Mouse (Mus musculus) spleen, postnatal 4 days (tissue): ENCODE results near the gene Cstl1.
A peak's percentile ranks its signal among the peaks of the same experiment; 100 is the strongest.
"Not testable (repeated sequence)": the region's sequence is repeated elsewhere in the genome, so short reads cannot be mapped to it uniquely, and the experiment has no call there.

ENCODE experiments used
- DNase-seq, 2 experiments: peaks; one replicate each; pipeline ENCODE4 v3.0.0; 2022; ENCODE audit warnings: low spot score in 2 of 2

The Cstl1 gene

DNA sequence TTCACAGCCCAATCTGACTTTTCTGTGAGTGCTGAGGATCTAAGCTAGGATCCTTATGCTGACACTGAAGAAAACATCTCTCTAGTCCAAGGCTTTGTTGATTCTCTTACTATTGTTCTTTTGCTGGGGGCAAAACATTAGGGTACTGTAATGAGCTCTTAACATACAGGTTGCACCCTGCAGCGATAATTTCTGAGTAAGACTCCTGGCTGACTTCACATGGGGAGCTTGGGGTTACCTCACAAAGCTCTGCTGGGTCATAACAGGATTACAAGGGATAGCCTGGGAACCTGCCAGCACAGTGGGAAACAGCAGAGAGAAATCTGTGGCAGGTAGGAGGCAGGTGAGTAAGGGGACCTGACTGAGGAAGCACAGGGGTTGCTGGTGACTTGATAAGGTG lies at the start of gene Cstl1:
Gene Cstl1 (plus strand): TSS at position 301 of the 400 bp plus-strand sequence.
- DNase-seq, result no peak

DNA sequence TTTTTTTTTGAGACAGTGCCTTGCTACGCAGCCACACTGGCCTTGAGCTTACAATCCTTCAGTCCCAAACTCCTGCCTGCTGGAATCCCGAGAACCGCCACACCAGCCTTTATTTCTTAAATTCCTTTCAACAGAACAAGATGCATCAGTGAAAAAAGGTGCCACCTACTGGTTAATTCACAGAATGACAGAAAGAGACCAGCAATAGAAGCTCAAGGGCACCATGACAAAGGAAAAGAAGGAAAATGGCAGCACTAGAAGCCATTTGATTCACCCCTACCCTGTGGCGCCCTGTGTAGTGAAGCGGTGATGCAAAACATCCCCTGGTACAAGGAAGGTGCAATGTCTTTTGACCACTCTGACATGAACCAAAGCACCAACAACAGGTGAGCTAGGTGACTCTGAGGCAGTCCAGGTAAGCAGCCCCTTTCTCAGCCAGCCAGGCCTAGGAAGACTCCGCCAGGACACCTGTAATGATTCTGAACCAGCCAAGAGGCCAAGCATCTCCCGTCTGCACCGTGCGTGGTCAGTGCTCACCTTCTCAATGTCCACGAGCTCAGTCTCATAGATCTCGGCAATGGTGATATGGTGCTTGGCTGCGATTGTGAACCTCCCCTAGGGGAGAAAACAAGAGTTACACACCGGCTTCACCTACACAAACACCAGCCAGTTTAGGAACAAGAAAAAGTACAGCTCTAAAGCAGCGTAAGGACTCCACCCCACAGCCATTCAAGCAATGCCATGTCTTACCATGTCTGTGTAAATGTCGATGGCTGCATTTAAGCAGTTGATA lies 43.6 kb upstream of the Cstl1 start:
- no peak for DNase-seq

DNA sequence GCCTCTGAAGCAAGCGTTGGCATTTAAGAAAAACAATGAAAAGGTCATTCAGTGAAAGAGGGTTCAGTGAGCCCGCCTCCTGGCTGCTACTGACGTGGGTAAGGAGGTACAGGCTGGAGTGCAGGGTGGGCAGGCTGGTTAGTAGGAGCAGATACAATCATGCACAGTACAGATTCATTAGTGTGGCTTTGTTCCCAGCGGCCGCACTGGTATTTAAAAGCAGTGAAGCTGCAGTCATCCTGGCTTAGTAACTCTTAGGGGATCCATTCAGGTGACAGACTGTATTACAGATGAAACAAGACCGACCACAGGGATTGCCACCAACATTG lies 43.0 kb upstream of the Cstl1 start:
- no peak for DNase-seq

DNA sequence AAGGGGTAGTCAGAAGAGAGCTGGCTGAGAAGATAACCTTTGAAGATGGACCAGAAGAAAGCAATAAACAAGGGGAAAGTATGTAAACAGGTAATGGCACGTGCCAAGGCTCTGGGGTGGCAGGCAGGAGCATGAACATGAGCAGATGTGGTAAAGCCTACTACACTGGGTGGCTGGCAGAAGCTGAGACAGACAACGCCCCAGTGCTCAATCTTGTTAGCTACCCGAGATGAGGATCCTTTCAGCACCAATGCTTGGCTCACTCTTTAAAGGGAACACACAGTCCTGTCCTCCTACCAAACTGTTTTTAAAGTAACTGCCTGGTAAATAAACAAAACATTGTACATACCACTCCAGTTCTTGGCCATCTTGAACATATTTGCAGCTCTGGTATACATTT lies 37.8 kb upstream of the Cstl1 start:
- DNase-seq, result no peak

DNA sequence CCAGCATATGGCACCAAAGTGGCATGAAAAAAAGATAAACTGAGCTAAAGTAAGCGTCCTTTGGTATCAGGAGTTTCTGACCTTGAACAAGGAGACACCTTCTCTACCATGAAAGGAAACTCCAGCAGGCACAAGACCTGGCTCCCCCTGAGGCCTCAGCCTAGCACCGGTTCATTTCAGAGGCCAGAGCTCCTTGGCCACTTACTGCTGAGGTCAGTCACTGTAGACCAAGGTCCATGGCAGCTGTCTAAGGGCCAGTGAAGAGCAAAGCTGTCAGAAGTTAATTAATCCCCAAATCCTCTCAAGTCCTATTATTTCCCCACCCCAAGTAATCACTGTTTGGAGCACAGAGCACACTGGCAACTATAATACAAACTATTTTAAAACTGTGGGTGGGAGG lies 33.1 kb upstream of the Cstl1 start:
- DNase-seq, result no peak

DNA sequence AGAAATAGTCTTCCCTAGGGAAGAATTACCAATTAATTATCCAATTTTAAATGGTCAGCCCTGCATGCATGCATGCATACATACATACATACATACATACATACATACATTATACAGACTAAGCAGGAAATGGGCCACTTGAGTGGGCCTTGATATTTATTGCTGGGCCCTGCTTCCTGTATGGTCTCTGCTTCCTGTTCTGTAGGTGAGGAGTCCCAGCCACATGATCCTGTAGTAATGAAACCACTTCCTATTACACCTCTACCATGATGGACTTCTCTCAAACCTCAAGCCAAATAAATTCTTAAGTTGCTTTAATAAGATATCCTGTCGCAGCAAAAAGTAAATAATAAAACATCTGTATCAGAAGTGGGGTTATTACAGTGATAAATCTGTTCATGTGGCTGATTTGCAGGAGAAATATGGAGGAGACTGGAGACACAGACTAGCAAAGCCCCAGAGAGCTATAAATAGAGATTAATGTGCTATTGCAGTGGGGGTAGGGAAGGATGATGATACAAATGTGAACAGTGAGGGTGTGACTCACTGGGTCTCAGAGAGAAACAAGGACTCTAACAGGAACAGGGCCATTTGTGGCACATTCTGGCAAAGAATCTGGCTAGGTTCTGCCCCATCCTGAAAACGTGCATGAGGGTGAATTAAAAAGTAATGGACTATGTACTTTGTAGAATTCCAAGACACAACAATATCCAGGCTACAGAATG lies 30.7 kb upstream of the Cstl1 start:
- no peak for DNase-seq

DNA sequence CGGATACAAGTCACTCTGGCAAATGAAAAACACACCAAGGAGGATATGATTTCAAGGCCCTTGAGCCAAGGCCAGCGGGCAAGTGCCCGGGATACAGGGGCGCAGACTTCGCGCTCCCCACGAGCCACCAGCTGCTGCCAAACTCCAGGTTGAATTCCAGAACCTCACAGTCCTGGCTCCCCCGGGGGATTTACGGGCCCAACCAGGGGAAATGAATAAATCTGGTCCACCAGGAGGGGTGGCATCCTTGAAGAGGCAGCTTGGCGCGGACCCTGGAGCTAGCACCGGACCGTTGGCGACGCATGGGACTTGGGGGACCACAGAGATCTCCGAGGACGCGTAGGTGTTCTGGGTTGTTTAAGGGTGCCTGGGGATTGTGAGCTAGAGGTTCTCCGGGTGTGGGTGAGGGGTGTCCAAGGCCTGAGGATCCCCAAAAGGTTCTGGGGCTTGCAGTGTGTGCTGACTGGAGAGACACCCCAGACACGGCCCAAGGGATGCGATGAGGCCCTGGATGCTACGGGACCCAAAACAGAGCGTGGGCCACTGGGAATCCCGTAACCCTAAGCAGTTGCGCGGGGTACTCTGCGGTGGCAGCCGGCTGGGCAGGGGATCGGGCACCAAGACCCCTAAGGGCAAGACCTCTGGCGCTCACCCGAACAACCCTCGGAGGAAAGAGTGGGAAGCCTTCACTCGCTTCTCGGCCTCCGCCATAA lies 18.4 kb upstream of the Cstl1 start:
- DNase-seq, result peak in 1 of 2 experiments; percentile 63

DNA sequence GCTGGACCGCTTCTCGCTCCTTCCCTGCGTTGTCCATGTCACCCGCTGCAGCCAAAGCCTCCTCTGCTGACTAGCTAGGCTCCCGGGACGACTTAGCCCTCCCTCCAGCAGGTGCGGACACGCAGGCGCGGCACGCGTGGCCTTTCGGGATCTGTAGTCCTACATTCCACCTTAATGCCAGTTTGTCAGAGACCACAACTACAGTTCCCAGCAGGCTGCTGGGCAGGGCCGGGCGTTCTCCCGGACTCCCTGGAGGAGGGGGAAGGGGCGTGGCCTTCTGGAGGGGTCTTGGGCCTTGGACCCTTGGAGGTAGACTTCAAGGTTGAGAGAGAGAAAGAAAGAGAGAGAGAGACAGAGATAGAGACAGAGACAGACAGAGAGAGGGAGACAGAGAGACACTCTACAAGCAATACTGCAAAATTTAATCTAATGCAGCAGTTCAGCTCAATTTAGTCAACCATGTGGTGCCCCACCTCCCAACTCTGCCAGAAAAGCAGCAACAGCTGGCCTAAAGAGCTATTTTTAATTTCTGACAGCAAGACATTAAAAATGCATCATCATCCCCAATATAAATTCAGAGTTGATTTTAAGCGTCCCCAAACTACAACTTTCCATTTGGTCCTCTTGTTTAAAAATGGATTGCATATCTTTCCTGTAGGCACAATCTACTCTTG lies 17.7 kb upstream of the Cstl1 start, which contains the start of gene Napb:
Gene Napb (minus strand): TSS at position 141 of the 674 bp plus-strand sequence.
- DNase-seq, result peak; percentile 67 to 76

DNA sequence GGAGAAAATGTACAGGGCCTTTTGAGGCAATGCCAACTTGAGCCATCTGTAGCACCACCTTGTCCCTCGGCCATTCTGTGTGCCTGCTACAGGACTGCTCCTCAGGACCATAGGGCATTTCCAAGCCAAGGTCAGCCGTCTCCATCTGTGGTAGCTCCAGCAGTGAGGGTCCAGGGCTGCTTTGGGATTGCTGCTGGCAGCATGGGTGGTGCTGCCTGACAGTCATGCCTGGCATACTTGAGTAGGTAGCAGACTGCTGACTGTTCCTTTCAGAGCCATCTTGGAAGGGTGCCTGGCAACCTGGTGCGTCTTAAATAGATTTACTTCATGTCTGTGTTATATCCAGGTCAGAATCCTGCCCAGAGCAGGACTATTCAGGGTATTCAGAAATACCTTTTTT lies 7.2 kb upstream of the Cstl1 start:
- no peak for DNase-seq

DNA sequence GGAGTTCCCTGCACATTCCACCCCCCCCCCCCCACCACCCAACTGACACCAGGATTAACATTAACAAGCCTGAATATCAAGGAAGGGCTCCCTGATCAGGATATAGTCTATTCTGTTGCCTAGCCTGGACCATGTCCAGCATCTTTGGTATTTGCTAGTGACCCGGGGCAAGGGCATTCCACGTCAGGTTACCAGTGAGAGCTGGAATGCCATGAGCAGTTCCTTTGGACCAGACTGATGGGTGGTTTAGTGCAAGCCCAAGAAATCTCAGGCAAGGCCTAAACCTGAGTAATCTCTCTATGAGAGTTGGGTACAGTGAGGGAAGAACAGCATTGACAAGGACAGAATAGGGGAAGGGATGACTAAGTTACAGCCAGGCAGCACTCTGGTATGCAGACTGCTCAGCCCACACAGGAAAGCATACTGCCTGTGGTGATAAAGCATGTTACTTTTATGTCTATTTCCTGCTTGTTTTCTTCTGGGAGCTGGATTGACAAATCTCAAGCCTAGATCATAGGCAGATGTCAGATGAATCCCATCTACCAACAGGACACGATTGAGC lies 6.2 kb upstream of the Cstl1 start:
- DNase-seq, result no peak

DNA sequence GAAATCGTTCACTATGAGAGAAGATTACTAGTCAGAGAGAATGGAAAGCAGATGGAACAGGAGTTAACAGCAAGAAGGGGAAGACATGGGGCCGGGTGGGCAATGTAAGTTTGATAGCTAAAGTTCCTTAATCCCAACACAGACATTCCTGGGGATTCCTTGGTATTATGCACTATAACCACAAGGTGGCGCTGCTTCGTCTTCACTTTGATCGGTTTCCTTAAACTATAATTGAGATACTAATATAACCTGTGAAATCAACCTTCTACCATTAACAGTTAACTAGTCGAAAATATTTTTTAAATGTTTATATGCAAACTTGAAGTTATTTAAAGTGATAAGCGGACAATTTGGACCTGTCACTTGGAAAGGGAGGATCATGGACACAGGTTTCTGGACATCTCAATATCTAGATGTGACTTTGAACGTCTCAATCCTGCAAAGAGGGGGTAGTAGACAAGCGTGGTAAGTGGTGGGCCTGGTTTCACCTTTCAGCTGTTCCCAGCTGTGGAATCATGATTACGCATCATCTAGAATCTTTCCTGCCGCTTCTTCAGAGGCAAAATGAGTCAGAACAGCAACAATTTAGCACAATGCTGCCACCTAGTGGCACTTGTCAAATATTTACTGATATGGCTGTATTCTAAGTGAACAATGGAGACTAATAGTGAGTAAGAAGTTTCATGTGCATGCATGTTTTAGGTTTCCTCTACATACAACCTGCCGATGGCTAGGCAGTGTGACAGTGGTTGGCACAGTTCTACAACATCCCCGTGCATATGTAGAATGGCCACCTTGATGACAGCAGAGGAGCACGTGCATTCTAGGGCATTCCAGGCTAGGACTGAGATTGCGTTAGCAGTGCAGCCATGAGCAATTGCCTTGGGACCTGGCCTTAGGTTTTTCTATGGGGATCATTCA lies 2.0 kb downstream of the Cstl1 start:
- DNase-seq, result peak; percentile 54 to 79

DNA sequence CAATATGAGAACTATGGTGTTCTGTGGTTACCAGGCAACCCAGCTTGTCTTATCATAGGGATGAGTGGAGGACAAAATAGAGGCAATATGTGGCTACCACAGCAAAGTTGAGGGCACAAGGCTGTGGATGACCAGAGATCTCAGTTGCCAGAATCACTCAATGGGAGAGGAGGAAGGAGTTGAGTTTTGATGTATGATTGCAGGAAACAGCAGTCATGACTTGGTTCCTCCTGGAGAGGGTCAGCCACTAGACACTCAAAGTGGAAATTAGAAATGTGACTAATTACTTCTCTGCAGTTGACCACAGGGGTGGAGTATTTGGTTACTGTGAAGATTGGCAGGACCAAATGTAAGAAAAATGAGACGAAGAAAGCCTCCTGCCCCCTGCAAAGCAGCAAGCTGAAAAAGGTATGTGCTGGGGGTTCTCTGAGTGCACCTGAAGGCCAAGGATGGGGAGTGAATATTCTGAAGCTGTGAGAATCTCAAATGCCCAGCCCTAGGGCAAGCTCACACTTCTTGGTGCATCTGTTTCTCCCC lies 4.2 kb downstream of the Cstl1 start:
- DNase-seq, result no peak

DNA sequence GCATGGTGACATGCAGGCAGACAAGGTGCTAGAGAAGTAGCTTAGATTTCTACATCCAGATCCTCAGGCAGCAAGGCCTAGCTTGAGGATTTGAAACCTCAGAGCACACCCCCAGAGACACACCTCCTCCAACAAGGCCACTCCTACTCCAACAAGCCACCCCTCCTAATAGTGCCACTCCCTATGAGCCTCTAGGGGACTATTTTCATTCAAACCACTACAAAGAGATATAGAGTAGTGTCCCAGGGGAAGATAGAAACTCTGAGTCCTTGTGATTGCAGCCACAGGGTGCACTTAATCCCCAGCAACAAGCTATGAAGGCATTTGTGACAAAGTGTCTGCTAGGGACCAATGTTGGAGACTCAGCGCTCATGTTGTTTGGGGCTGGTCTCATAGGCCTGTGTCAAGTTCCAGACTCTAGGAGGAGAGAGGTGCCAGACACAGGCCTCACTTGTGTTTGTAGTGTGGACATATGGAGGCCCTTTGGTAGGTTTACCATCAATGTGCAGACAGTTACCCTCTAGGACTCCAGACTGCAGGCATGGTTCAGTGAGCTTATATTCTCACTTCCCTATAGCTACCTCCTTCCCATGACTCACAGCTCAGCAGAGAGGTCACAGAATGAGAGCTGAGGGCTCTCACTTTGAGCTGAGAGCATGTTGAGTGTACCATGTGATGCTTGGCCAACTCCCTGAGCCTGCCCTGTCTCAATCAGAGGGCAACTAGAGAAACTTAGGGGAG lies 13.7 kb downstream of the Cstl1 start:
- peak in 1 of 2 experiments; percentile 19 for DNase-seq

DNA sequence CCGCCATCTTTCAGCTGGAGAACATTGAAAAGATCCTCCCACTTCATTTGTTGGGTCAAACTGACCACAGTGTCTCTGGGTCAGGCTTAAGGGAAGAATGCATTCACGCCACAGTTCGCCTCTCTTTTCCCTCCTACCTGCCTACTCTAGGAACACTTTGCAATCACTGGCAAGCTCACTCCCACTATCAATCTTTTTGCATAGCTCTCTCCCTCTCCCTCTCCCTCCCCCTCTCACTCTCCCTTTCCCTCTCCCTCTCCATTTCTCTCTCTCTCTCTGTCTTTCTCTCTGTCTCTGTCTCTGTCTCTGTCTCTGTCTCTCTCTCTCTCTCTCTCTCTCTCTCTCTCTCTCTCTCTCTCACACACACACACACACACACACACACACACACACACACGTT lies 21.2 kb downstream of the Cstl1 start, which contains the start of gene Cst11:
Gene Cst11 (minus strand): TSS at position 101 of the 400 bp plus-strand sequence.
- DNase-seq, result not testable (repeated sequence)

DNA sequence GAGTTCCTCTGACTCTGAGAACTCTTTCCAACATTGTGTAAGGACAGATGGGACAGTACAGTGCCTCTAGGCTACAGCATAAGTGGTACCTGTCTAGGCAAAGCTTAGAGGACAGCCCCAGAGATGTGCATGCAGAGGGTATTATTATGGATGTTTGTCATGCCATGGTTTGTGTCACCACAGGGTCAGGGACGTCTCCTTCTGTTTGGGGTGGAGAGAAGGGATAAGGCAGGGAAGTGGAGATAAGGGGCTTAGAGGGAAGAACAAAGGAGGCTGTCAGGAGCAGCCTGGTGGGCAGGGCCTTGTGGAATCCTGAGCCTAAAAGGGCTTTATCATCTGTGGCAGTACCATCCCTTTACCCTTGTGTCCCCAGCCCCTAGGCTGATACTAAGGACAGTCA lies 31.6 kb downstream of the Cstl1 start, which contains the start of gene 8030411F24Rik:
Gene 8030411F24Rik (plus strand): TSS at position 301 of the 400 bp plus-strand sequence.
- no peak for DNase-seq

DNA sequence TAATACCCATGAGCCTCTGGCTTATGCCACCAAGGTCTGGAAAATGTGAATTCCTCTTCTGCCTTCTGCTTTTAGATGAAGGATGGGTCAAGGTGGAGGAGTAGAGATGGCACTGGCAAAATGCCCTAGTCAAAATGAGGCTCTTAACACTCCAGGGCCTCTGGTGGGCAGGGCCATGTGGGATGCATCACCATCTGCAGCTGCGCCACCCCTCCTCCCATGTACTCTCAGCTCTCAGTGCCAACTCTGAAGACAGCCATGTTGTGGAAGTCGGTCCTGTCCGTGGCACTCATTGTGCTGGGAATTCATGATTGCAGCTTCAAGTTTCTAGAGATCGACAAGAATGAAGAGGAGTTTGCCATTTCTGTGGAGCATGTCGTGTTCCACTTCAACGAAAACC lies 39.0 kb downstream of the Cstl1 start, which contains the start of gene Cst12:
Gene Cst12 (plus strand): TSS at position 220 of the 400 bp plus-strand sequence.
- DNase-seq, result no peak

DNA sequence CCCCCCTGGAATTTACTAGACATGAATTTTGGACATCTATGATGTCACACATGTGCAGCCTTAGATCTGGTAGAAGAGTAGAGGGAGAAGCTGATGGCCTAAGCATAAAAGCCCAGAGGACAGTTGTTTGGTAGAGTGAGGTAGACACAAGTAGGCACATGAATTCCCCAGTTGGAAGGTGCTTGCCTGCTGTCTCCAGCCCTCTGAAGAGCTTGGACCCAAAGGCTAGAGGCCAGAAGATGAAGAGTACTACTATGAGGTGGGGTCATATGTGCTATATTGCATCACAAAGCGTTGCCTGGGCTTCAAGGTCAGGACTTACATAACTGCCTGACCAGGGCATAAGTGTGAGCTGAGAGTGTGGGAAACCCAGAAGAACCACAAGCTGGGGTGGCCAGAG lies 48.3 kb downstream of the Cstl1 start, which contains the start of gene Cst8:
Gene Cst8 (plus strand): TSS at position 301 of the 400 bp plus-strand sequence.
- DNase-seq, result no peak

DNA sequence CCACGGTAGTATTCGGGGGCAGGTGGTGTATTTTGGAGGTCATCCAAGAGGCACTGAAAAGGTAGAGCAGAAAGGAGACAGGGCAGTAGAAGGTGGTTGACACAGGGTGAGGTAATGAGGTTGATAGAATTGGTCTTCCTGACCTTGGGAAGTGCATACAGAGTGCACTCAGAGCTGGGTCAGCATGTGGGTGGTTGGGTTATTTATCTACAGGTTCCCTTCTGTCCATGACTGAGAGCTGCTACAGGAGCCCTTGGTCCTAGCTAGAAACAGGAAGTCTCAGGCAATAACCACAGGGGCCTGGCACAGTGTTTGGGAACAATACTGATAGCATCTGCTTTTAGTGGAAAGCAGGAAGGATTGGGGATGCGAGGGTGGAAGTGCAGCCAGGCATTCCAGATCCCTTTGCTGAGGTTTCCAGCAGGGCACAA lies 51.3 kb downstream of the Cstl1 start:
- no peak for DNase-seq
